Comparison of ENCODE assay signal across 8 mouse cellular contexts in the genomic region with DNA sequence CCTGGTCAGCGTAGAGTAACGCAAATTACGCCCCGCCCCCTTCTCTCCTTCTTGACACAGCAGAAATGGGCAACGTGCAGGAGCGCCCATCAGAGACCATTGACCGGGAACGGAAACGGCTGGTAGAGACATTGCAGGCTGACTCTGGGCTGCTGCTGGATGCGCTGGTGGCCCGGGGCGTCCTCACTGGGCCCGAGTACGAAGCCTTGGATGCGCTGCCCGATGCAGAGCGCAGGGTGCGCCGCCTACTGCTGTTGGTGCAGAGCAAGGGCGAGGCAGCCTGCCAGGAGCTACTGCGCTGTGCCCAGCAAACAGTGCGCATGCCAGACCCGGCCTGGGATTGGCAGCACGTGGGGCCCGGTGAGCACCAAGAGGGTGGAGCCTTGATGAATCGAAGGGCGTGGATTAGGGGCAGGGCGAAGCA. TPM values are rescaled to one million over a fixed set of nuclear protein-coding genes. Genes with fewer than 3 reads are reported as not detected.
DNase-seq lines count a peak whose midpoint lies in the region; ATAC-seq and TF ChIP-seq lines count a peak whose summit lies in the region.

No protein-coding gene starts in this region.

- TF ChIP-seq CTCF in cortical plate, adult 2 months (IDR thresholded peaks at IDR 0.05; ENCODE audit: extremely low read depth, insufficient read depth, low read length): no peak
- peak; percentile 20 for TF ChIP-seq CTCF in left cerebral cortex, adult 2 months (IDR thresholded peaks at IDR 0.05)

- no peaks in the 10 kb centered on the region for H3K36me3 ChIP-seq in intestine, embryonic 15.5 days

- peak; percentile 63 for ATAC-seq in intestine, embryonic 15.5 days

- no peak overlapping the region for H3K9ac ChIP-seq in intestine, embryonic 15.5 days

- H3K4me1 ChIP-seq in cortical plate, adult 2 months (ENCODE audit: control insufficient read depth, insufficient read depth, low read length): peaks cover 3% of the 10 kb centered on the region
- H3K4me1 ChIP-seq in intestine, embryonic 15.5 days (replicated peaks): peaks cover 22% of the 10 kb centered on the region

- TF ChIP-seq POLR2A in cortical plate, adult 2 months (IDR thresholded peaks at IDR 0.05; ENCODE audit: extremely low read depth, insufficient read depth, low read length): peak; percentile 35; the same call in 1 of the 2 replicates

- intact Hi-C loops in gastrocnemius, postnatal 36 days (cut with DNase I): no loop called here
- intact Hi-C loops in left cerebral cortex, adult 2 months (cut with DNase I): no loop called here

- H3K27me3 ChIP-seq in intestine, embryonic 15.5 days (replicated peaks): peaks cover 59% of the 10 kb centered on the region

- no peaks in the 10 kb centered on the region for H3K9me3 ChIP-seq in intestine, embryonic 15.5 days

- peak overlapping the region; percentile 5; the same call in 1 of the 2 replicates for H3K4me3 ChIP-seq in cortical plate, adult 2 months (ENCODE audit: insufficient read depth, low read length)
- peak overlapping the region; percentile 15 for H3K4me3 ChIP-seq in intestine, embryonic 15.5 days (replicated peaks)
- H3K4me3 ChIP-seq in left cerebral cortex, adult 2 months: peak overlapping the region; percentile 38

- H3K4me2 ChIP-seq in intestine, embryonic 15.5 days (replicated peaks): peak overlapping the region; percentile 63

- DNase-seq in adrenal gland, postnatal 14 days: peak; percentile 94
- peak; percentile 74 to 77 for DNase-seq in gastrocnemius, postnatal 36 days
- peak; percentile 83 to 85 for DNase-seq in left cerebral cortex, adult 2 months (ENCODE audit: extremely low spot score in 1 of 2, low spot score in 2 of 2)
- DNase-seq in lung, postnatal 25 days (ENCODE audit: low spot score): peak; percentile 85
- peak; percentile 81 for DNase-seq in right cerebral cortex, postnatal 14 days
- no peak for DNase-seq in embryo, embryonic 9.5 days (ENCODE audit: extremely low spot score)

- H3K27ac ChIP-seq in cortical plate, adult 2 months (ENCODE audit: insufficient read depth, low read length): no peak overlapping the region
- H3K27ac ChIP-seq in intestine, embryonic 15.5 days: no peak overlapping the region
- peak overlapping the region; percentile 41; the same call in 1 of the 2 replicates for H3K27ac ChIP-seq in left cerebral cortex, adult 2 months

- WGBS in intestine, embryonic 15.5 days: 3% methylated on average over 28 of the region's 28 CpGs

RNA-seq across cellular contexts. Expression of a gene that starts 3.0 kb away (rescaled TPM):
- 11.5 and 13.4 TPM in 2 replicates for total RNA-seq in adrenal gland, postnatal 14 days (2021)
- polyA plus RNA-seq in cortical plate, adult 2 months (2012; rRNA removed): 14.3 and 15.5 TPM in 2 replicates
- 10 to 100 TPM; 23.9 to 26.0 TPM for total RNA-seq in gastrocnemius, postnatal 36 days (2021)
- 1.0 and 1.2 TPM in 2 replicates for polyA plus RNA-seq in intestine, embryonic 15.5 days (2015; fragmentation: Nextera tagmentation; extraction: Ambion mirVana)
- total RNA-seq in left cerebral cortex, adult 2 months (2021): 10 to 100 TPM in 1 of 2 experiments, 1 to 10 TPM in 1; 8.9 to 10.4 TPM

RNA-seq across cellular contexts. Expression of a gene that starts 9.3 kb away (rescaled TPM):
- total RNA-seq in adrenal gland, postnatal 14 days (2021): 0.41 and 0.70 TPM in 2 replicates
- 25.1 and 29.2 TPM in 2 replicates for polyA plus RNA-seq in cortical plate, adult 2 months (2012; rRNA removed)
- total RNA-seq in gastrocnemius, postnatal 36 days (2021): 1 to 10 TPM; 4.6 to 5.6 TPM
- polyA plus RNA-seq in intestine, embryonic 15.5 days (2015; fragmentation: Nextera tagmentation; extraction: Ambion mirVana): 0.10 and 0.11 TPM in 2 replicates
- 10 to 100 TPM; 17.2 to 17.5 TPM for total RNA-seq in left cerebral cortex, adult 2 months (2021)

RNA-seq across cellular contexts. Expression of a gene that starts 10.7 kb away (rescaled TPM):
- total RNA-seq in adrenal gland, postnatal 14 days (2021): 2.6 and 4.6 TPM in 2 replicates
- polyA plus RNA-seq in cortical plate, adult 2 months (2012; rRNA removed): 24.3 and 26.3 TPM in 2 replicates
- total RNA-seq in gastrocnemius, postnatal 36 days (2021): under 1 TPM; 0.35 to 0.82 TPM
- polyA plus RNA-seq in intestine, embryonic 15.5 days (2015; fragmentation: Nextera tagmentation; extraction: Ambion mirVana): 8.3 and 8.6 TPM in 2 replicates
- total RNA-seq in left cerebral cortex, adult 2 months (2021): 10 to 100 TPM; 28.0 to 30.0 TPM

RNA-seq across cellular contexts. Expression of a gene that starts 14.5 kb away (rescaled TPM):
- total RNA-seq in adrenal gland, postnatal 14 days (2021): 3.3 and 5.0 TPM in 2 replicates
- 2.0 and 2.2 TPM in 2 replicates for polyA plus RNA-seq in cortical plate, adult 2 months (2012; rRNA removed)
- 1 to 10 TPM in 1 of 2 experiments, under 1 TPM in 1; 0.87 to 1.3 TPM for total RNA-seq in gastrocnemius, postnatal 36 days (2021)
- polyA plus RNA-seq in intestine, embryonic 15.5 days (2015; fragmentation: Nextera tagmentation; extraction: Ambion mirVana): 4.4 and 5.0 TPM in 2 replicates
- 1 to 10 TPM in 1 of 2 experiments, under 1 TPM in 1; 1.00 to 1.1 TPM for total RNA-seq in left cerebral cortex, adult 2 months (2021)

RNA-seq across cellular contexts. Expression of a gene that starts 14.5 kb away (rescaled TPM):
- 12.7 and 15.9 TPM in 2 replicates for total RNA-seq in adrenal gland, postnatal 14 days (2021)
- polyA plus RNA-seq in cortical plate, adult 2 months (2012; rRNA removed): 7.6 and 8.3 TPM in 2 replicates
- 1 to 10 TPM; 2.8 to 3.7 TPM for total RNA-seq in gastrocnemius, postnatal 36 days (2021)
- 36.7 and 39.2 TPM in 2 replicates for polyA plus RNA-seq in intestine, embryonic 15.5 days (2015; fragmentation: Nextera tagmentation; extraction: Ambion mirVana)
- 1 to 10 TPM; 8.0 TPM for total RNA-seq in left cerebral cortex, adult 2 months (2021)
